Mouse (Mus musculus): ENCODE measurements around the gene Celf2. TPM values are rescaled to one million over a fixed set of nuclear protein-coding genes. Genes with fewer than 3 reads are reported as not detected.

Gene Celf2
- polyA plus RNA-seq, 1 experiment, result 39.9 TPM

DNA sequence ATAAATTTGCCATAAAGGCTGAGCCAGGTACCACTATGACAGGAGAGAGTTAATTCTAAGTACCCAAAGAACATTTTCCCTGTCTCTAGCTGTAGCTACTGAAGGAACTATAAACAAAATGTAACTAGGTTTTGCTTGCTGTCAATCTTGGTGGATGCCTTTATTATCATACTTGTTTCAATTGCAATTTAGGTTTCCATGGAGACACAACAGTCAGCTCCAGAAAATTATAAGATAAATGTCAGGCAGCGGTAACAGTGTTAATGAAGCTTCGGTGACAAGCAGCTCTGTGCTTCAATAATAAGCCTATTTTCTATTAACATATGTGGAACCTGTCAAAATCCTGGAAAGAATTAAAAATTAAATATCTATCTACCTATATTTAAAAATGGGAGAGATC lies 777.3 kb downstream of the Celf2 start:
- DNase-seq (ENCODE audit: low spot score), result no peak

- no peak for DNase-seq (ENCODE audit: low spot score)
Observed at GRCm38 (mm10) chr2:6730860-6731259, 778.5 kb downstream of the Celf2 start.

DNA sequence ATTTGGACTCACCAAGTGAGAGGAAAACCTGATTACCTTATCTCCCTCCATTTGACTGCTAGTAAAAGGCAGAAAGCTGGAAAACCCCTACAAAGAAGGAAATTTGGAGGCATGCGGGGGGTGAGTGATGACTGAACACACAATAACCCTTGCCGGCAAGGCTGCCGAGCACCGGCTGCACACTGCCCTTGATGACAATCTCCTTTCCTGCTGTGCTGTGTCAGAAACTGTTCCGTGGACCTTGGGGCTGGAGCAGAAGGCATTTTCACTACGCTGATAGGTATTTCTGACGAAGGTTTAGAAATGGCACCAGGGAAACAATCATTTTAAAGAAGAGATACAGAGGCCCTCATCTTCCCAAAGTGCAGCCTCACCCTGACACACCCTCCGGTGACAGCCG lies 779.4 kb downstream of the Celf2 start:
- DNase-seq (ENCODE audit: low spot score), result no peak

GRCm38 (mm10) chr2:6728840-6729252 lies 780.5 kb downstream of the Celf2 start:
- no peak for DNase-seq (ENCODE audit: low spot score)

DNA sequence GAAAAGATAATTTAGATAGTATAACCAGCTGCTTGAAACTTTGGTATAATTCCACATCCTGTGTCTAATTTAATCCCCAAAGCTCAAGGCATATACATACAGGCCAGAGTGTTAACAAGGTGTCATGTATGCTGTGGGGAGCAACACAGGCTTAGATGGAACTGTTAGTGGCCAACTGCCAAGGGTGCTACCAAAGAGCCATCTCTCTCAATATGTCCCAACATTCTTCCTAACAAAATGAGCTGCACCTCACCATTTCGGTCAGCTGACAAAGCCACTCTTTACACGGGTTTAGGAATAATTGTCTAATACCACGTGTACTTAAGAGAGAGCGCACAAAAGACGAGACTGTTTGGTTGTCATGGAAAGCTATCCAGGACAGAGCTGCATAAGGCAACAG lies 782.0 kb downstream of the Celf2 start:
- DNase-seq (ENCODE audit: low spot score), result no peak

GRCm38 (mm10) chr2:6726071-6726470 lies 783.3 kb downstream of the Celf2 start:
- DNase-seq (ENCODE audit: low spot score), result no peak

- DNase-seq (ENCODE audit: low spot score), result no peak
Observed at GRCm38 (mm10) chr2:6723602-6724001, 785.8 kb downstream of the Celf2 start.

DNA sequence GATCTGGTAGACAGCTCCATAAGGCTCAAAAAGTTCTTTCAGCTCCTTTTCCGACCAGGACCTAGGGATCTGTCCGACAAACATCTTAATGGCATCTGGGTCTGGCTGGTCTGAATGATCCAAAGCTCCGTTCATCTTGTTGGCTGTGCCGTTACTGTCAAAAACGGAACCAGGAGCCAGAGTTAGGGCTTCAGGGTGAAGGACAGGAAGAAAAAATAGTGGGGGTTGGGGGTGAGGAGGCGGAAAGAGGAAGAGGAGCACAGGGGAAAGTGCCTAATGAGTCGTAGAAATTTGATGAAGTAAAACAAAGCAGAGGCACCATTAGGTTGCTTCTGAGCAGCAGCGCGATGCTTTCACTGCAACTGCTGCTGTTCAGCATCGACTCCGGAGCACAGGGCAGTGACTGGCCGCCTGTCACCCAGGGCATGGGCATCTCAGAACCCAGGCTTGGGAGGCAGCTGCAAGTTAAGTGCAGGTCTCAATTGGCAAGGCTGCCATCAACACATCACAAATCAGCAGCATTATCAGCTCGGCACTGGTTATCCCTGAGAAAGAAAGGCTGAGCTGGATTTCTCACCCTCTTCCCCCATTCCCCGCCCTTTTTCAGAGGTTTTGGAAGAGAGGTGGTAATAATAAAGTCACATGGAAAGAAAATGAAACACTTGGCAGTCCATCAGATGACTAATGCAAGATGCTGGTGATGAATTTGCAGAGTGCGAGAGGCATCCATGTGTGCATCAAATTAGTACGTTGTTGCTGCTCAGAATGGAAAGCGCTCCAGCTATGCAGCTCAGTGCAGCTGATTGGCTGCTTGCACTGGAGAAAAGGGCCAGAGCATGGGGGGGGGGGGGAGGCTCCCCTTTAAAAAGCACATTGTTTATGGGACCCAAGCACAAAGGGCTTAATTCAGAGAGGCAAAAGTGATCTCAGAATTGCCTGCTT lies 787.6 kb downstream of the Celf2 start:
- DNase-seq (ENCODE audit: low spot score), result no peak

DNA sequence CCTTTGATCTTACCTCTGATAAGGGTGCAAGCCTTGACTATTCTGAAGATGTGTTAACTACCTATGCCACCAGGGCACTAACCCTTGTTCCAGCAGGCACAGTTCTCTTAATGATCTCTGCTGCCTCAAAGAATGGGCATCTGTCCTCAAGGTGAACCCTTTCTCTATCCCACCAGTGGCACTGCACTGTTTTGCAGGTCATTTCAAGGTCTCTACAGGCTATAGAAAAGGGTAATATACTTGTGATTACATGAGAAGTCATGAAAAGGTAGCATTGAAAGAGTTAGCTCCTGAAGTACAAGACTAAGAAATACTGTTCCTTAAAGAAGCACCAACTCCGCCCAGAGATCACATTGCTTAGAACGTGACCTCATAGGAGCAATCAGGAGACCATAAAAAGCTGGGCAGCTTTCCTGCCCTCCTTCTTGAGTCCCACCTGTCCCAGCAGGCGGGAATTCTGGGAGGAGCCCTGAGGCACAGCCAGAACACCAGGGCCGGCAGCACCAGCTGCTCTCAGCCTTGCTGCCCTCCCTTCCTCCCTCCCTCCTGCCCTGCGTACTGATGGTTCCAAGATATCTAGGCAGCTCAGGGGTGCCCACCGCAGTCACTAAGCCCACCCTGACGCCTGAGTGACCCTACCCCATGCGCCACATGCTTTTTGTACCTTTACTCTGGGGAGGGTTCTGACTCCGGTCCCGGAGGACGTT lies 788.5 kb downstream of the Celf2 start:
- DNase-seq (ENCODE audit: low spot score), result no peak

DNA sequence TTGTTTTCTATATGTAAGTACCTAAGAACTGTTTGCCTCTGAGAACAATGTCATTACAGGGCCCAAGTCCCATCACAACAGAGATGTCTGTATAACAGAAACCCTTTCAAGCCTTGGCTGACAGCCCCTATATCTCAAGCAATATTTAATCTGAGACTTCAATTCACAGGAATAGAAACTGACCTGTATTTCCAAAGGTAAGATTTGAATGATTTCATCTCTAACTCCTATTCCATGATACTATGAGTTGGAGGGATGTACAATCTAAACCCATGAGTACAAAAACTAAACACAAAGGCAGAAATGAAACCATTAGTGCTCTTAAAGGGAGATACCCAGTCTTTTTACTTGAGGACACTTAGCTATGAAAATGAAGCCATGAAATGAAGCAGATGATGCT lies 790.5 kb downstream of the Celf2 start:
- no peak for DNase-seq (ENCODE audit: low spot score)

- DNase-seq (ENCODE audit: low spot score), result no peak
Observed at GRCm38 (mm10) chr2:6717953-6718352, 791.4 kb downstream of the Celf2 start.

GRCm38 (mm10) chr2:6715562-6715961 lies 793.8 kb downstream of the Celf2 start:
- no peak for DNase-seq (ENCODE audit: low spot score)

DNA sequence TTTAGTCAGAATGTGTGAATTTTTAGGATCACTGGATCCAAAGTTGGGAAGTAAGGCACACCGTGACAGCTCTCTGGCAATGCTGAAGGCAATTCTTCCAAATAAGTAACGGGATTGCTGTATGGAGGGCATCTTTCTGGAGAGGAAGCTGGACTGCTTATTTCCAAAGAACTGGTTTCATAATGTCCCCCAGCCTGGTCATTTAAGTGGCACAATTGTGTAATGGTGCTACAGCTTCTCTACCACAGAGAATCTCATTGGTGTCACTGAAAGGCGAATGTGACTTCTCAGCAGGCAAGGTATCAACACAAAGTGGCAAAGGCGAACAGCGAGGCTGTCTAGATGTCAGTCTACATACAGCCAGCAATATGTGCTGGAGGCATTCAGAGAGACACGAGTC lies 795.8 kb downstream of the Celf2 start:
- no peak for DNase-seq (ENCODE audit: low spot score)

GRCm38 (mm10) chr2:6710687-6711430 lies 798.5 kb downstream of the Celf2 start:
- DNase-seq (ENCODE audit: low spot score), result no peak

GRCm38 (mm10) chr2:6707959-6708519 lies 801.3 kb downstream of the Celf2 start:
- DNase-seq (ENCODE audit: low spot score), result no peak

DNA sequence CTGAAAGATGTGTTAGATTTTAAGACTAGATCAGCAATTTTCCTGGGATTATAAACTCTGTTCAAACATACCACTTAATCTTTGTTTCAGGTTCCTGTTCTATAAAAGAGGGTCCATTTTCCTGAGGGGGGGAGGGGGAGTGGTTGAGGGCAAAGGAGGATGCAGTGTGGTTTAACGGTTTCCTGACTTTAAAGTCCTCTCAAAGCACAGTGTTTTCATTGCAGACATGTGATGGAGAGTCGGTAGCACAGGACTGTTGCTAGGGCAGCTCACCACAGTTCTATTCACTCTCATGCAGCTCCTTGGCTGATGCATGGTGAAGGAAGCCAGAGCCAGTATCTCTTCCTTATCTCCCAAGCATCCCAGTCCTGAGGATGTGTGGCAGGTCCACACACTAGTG lies 802.1 kb downstream of the Celf2 start:
- no peak for DNase-seq (ENCODE audit: low spot score)

DNA sequence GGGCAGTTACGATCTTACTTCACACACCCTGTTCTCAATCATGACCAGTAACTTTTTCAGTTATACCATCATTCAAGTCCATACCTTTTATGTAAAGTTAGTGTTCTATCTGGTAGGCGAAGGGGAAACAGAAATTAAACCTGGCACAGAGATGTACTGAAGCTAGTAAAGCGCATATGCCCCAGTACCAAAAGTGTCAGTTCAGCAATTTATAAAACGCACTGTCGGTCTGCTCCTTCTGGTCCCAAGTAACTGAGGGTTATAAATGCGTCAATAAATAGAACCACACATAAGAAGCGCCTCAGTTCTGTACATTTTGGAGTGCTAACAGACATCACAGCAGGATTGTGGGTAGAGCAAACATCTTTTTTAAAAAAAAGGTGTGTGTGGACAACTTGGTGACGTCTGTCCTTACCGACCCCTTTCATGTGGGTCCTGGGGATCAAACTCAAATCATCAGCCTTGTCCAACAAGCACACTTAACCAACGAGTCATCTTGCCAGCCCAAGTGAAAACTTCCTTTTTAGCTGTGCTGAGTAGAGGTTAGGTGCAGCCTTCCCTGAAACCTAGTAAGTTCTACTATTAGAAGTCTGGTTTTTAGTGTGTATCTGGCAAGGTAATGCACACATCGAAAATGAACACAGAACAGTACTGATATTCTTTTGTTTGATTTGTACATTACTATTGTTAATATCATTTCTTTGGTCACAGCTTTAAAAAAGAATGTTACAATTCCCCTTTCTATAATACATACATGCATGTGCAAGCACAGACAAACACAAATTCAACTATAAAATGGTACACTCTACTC lies 803.2 kb downstream of the Celf2 start:
- DNase-seq (ENCODE audit: low spot score), result no peak

DNA sequence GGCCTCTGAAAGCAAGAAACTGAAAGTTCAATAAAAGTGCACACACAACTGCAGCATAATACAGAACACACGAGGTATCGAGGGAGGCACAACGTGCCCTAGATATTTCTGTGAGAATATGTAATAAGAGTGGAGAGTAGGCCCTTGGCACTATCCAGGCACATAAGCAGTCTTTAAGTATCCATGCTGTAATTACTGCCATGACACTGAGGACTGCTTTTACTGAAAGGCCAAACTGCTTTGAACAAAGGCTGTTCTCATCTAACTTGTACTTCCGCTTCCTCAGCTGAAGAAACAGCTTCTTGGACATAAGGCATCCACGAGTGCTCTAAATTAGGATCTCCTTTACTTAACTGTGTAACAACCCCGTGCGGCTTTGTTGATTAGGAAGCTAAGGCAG lies 803.9 kb downstream of the Celf2 start:
- no peak for DNase-seq (ENCODE audit: low spot score)

DNA sequence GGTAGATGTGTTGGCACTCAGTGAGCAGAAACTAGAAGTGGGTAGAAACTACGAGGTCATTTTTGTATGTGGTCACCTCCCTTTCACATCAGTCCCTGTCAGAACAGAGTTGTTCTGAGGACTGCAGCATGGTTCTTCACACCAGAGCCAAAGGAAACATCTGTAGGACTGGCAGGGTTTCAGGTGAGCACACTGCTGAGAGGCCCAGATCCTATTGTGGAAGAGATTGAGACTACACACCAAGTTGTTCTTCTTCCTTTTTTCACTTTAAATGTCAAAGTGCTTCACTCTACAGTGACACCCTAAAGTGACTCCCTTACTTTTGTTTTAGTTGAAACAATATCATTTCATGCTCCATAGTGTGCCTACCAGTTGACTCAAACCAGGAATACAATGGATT lies 804.6 kb downstream of the Celf2 start:
- no peak for DNase-seq (ENCODE audit: low spot score)

DNA sequence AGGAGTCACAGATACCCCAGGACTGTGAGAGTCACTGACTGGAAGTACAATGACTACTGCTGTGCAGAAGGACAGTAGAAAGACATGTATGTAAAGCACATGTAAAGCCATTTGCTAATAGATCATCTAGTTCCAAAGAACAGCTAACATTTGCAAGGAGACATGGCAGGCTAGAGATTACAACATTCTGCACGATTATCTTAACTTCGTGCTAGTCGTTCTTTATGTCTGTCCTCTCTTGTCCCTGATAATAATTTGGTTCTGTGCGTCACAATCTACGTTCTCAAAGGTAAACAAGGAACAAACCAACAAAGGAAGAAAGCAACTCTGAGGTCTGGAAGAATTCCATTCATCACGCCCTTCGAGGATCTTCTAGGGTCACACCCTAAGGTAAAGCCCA lies 805.0 kb downstream of the Celf2 start:
- no peak for DNase-seq (ENCODE audit: low spot score)

GRCm38 (mm10) chr2:6696326-6696725 lies 813.0 kb downstream of the Celf2 start:
- no peak for DNase-seq (ENCODE audit: low spot score)
